Mouse (Mus musculus) layer of hippocampus, adult 9-10 months (tissue): ENCODE data around the gene Rsph1.

Source experiments
- DNase-seq: peaks from one replicate; pipeline ENCODE4 v3.0.0; 2022; ENCODE audit warnings: low spot score

The Rsph1 gene

GRCm38 (mm10) chr17:31257149-31257548, 20.0 kb downstream of the Rsph1 start:
- DNase-seq, result no peak

DNA sequence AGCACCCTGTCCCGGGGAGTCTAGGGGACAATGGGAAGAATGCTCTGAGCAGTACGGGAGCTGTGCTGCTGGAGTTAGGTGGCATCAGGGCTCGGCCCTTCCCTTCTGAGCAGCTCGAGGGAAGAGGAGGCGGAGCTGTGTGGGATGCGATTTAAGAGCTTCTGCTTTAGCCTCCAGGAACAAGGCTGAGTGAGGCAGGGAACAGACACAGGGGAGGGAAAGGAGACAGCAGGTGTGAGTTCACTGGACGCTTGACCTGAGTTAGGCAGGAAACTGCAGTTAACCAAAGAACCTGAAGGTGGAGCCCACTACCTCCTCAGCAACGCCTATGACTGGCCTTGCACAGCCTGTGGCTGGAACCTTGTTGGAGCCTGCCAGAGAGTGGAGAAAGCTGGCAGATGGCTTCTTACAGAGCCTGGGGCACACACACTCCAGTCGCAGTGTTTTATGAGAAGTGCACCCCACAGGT, 22.7 kb downstream of the Rsph1 start:
- DNase-seq, result peak; percentile 60

- no peak for DNase-seq
These were observed 23.2 kb downstream of the Rsph1 start for GRCm38 (mm10) chr17:31253951-31254350.

DNA sequence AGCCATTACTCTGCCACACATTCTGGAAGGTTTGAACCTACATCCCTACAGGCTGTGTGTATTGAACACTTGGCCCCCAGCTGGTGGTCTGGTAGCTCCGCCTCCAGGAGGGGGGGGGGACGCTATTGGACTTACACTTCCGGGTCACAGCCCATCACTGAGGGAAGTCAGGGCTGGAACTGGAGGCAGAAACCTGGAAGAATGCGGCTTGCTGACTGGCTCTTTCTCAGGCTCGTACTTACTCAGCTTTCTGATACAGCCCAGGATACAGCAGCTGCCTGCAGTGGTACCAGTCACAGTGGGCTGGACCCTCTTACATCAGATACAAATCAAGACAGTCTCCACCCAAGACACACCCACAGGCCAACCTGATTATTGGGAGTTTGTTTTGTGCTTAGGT, 30.0 kb downstream of the Rsph1 start:
- no peak for DNase-seq

DNA sequence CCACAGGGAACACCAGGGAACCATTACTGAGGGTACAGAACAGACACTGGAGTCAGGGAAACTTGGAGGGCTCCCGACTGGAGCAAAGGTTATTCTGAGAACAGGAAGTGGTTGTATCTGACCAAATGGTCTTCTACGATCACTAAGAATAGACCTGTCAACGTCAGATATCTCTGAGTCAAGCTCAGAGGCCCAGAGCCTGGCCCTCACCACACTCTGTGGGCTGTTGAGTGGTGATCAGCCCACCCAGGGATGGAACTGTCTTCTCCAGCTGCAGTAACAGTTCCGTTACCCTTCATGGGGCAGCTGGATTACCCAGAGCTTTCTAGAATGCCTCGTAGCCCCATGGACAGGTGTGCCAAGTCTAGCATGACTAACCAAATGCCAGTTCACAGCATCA, 31.9 kb downstream of the Rsph1 start:
- no peak for DNase-seq

GRCm38 (mm10) chr17:31242764-31243163, 34.4 kb downstream of the Rsph1 start:
- no peak for DNase-seq

DNA sequence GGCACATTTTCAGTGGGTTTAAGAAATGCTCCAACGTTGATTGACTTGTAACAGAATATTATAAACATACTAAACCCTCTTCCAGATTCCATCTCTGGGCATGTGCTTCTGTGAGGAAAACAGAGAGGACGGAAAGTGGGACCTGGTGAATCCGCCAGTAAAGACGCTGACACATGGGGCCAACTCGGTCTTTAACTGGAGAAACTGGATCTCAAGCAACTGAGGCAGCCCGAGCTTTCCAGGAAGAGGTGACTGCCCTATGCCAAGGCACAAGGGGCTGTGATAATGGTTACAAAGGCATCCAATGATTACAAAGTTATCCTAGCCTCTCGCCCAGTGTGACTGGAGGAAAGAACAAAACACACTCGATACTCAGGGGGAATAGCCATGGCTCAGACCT, 36.0 kb downstream of the Rsph1 start:
- DNase-seq, result no peak

GRCm38 (mm10) chr17:31238234-31239020, 38.8 kb downstream of the Rsph1 start:
- no peak for DNase-seq

- no peak for DNase-seq
These were observed 41.3 kb downstream of the Rsph1 start for GRCm38 (mm10) chr17:31235915-31236314.

DNA sequence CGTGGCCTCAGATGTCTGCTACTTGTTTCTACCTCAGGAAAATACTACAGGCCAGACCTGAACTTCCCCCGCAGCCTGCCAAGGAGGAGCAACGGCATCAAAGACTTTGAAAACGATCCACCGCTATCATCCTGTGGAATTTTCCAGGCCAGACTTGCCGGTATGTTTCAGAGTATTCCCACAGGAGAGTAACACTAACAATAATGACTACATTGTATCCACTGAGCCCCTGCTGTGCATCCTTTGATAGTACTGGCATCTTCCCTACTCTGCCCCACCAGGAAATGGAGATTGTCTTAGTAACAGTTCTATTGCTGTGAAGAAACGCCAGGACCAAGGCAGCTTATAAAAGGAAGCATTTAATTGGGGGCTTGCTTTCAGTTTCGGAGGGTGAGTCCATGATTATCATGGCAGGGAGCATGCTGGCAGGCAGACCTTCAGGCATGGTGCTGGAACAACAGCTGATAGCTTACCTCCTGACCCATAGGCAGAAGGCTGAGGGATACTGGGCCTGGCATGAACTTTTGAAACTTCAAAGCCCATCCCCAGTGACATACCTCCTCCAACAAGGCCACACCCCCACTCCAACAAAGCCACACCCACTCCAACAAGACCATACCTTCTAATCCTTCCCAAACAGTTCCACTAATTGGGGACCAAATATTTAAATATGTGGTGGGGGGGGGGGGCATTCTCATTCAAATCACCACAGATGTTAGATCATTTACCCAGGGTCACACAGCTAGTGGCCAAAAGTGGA, 44.8 kb downstream of the Rsph1 start:
- no peak for DNase-seq

DNA sequence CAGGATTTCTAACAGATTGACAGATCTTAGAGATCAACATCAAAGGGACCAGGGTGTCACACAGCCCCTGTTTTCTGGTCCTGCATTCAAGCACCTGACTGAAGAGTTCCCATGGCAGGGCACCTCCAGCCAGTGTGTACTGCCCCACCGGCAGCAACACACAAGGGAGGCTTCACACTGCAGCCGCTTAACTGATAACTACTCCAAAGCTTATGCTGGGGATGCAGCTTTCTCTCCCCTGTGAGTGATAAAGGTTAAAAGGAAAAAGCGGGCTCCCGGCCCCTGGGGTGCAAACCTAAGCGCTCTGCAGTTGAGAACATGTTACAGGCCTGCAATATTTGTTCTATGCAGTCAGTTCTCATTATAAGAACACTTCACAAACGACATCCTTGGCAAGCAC, 45.4 kb downstream of the Rsph1 start:
- DNase-seq, result no peak

GRCm38 (mm10) chr17:31226931-31227330, 50.3 kb downstream of the Rsph1 start:
- no peak for DNase-seq

GRCm38 (mm10) chr17:31226368-31226767, 50.8 kb downstream of the Rsph1 start:
- DNase-seq, result no peak

GRCm38 (mm10) chr17:31224591-31224990, 52.6 kb downstream of the Rsph1 start:
- no peak for DNase-seq

DNA sequence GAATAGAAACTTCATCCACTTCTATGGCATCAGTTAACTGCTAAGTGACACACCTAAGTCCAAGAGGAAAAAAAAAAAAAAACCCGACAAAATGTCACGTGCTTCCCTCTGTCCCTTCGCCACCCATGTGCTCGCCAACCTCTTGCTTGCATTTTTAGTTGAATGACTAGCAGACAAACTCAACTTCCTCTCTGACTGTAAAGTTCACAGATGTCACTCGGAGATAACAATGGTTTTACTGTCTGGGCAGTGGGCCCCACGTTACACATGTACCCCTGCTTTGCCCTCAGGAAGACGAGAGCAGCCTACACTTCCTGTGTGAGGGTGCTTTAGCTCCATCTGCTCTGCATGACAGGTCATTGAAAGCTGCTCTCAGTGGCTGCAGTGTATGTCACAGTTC, 53.3 kb downstream of the Rsph1 start:
- no peak for DNase-seq

- no peak for DNase-seq
These were observed 54.3 kb downstream of the Rsph1 start for GRCm38 (mm10) chr17:31222810-31223310.

GRCm38 (mm10) chr17:31216068-31216955, 60.9 kb downstream of the Rsph1 start:
- no peak for DNase-seq

DNA sequence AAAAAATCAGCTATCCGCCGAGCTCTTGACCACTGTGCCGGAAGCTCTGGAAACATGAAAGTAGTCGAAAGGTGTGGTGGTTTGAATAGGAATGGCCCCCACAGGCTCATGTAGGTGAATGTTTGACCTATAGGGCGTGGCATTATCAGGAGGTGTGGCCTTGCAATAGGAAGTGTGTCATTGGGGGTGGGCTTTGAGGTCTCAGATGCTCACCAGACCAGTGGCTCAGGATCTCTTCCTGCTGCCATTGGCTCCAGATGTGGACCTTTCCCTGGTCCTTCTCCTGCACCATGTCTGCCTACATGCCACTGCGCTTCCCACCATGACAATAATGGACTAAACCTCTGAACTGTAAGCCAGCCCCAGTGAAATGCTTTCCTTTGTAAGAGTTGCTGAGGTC, 65.3 kb downstream of the Rsph1 start:
- DNase-seq, result no peak

- no peak for DNase-seq
These were observed 66.9 kb downstream of the Rsph1 start for GRCm38 (mm10) chr17:31210299-31210698.

DNA sequence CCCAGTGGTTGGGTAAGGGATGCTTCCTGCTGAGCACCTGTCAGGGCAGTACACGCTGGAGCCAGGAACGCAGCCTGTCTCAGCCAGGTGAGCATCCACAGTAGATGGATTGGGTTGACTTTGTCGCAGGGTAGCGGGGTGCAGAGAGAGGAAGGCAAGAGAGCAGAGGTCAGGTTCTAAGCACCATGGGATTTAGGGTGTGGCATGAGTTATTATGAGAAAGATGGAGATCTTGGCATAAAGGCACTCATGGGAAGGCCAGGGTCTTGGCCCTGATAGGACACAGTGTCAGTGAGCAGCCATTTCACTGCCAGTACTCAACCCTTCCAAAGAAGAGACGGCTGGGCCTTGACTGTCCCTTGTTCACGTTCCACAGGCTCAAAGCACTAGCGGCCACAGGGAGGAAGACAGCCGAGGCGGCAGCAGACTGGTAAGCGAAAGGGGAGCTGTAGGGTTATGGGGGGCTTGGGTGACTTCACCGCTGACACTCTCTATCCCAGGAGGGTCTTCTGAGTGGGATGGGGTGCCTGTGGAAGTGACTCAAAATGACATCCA, 67.7 kb downstream of the Rsph1 start:
- no peak for DNase-seq

DNA sequence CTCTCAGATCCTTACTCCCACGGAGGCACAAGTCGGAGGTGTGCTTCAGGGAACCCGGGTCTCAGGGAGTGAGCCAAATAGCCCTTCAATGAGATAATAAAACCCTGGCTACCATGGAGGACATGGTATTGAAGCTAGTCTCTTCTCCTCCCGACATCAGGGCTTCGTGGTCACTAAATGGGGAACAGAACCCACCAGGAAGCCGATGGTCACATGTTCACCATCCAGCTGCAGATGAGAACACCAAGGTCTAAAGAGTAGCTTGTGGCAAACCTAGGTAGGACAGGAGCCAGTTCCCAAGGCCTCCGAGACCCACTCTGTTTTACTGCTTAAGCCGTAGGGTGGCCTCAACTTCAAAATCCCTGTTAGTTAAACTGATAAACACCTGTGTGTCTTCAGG, 68.5 kb downstream of the Rsph1 start:
- DNase-seq, result no peak

DNA sequence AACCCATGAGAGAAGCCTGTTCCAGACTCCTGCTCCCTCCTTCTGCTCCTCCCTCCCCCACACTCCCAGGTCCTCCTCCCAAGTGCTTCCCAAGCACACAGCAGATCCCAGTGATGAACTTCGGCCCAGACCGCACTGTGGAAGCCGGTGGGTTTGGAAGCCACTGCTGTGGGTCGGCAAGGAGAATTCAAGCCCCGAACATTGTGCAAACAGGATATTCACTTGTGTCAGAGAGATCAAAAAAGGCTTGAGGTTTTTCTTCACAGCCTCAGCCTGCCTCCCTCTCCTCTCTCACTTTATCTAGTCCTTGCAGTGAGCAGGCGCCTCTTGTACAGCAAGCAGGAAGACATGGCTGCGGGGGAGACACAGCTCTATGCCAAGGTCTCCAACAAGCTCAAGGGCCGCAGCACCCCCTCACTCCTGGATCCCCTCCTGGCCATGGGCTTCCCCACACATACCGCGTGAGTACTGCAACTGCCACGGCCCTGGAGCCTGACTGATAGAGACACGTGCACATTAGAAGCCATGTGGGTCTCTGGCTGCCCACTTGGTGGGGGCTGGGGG, 69.3 kb downstream of the Rsph1 start, which contains the start of gene Ubash3a:
Gene Ubash3a, plus strand, starts transcription at position 103 of the 564 bp plus-strand sequence.
- no peak for DNase-seq
